Mouse (Mus musculus): ENCODE results near the gene Cd82. TPM values are rescaled to one million over a fixed set of nuclear protein-coding genes. Genes with fewer than 3 reads are reported as not detected.

The Cd82 gene
- polyA plus RNA-seq (2017; shearing (Covaris generic)): 100 to 1,000 TPM; 820 to 887 TPM

GRCm38 (mm10) chr2:93462760-93463159, at the start of gene Cd82:
Gene Cd82 (minus strand): TSS chr2:93463140.

Other genes starting within 250 kb of the Cd82 start
- gene Tspan18, start 128.6 kb downstream of the Cd82 start, polyA plus RNA-seq (2017; shearing (Covaris generic)): under 1 TPM in 1 of 2 experiments, not detected in 1; 0.49 TPM
- gene Gm10803, start 97.4 kb upstream of the Cd82 start, polyA plus RNA-seq (2017; shearing (Covaris generic)): not detected
- gene Alx4, start 179.2 kb upstream of the Cd82 start, polyA plus RNA-seq (2017; shearing (Covaris generic)): under 1 TPM; 0.14 to 0.54 TPM